Mouse (Mus musculus) activated CD4-positive, CD25-positive, alpha-beta regulatory T cell, adult 4 months (primary cell): ENCODE data around the gene 1700015G11Rik. TPM values are rescaled to one million over a fixed set of nuclear protein-coding genes. Genes with fewer than 3 reads are reported as not detected.

Source experiments
- ATAC-seq: one replicate; pipeline ENCODE4 v1.8.0; 2017
- polyA plus RNA-seq, 2 experiments: library from polyadenylated mRNA; unstranded; fragments of 100-300 nt; shearing (Covaris generic); gene quantifications; one replicate each; pipeline ENCODE4 v1.2.1; 2017

Gene 1700015G11Rik
- polyA plus RNA-seq: not detected

GRCm38 (mm10) chr7:52015628-52016027 is at the start of gene 1700015G11Rik:
Gene 1700015G11Rik, minus strand, starts transcription at chr7:52015728.
- no peak for ATAC-seq

- ATAC-seq: no peak
These were observed 41.4 kb upstream of the 1700015G11Rik start for GRCm38 (mm10) chr7:52056954-52057353.

GRCm38 (mm10) chr7:52056274-52056673 is 40.7 kb upstream of the 1700015G11Rik start:
- ATAC-seq: no peak

- no peak for ATAC-seq
These were observed 40.3 kb upstream of the 1700015G11Rik start for GRCm38 (mm10) chr7:52055831-52056230.

GRCm38 (mm10) chr7:52037600-52038582 is 22.4 kb upstream of the 1700015G11Rik start:
- ATAC-seq: no peak

- no peak for ATAC-seq
These were observed 8.6 kb upstream of the 1700015G11Rik start for GRCm38 (mm10) chr7:52024050-52024626.

- ATAC-seq: no peak
These were observed 6.5 kb upstream of the 1700015G11Rik start for GRCm38 (mm10) chr7:52022039-52022438.

- no peak for ATAC-seq
These were observed 348 bp downstream of the 1700015G11Rik start for GRCm38 (mm10) chr7:52015180-52015579.

GRCm38 (mm10) chr7:52013457-52013856 is 2.1 kb downstream of the 1700015G11Rik start:
- ATAC-seq: no peak

- ATAC-seq: no peak
These were observed 8.4 kb downstream of the 1700015G11Rik start for GRCm38 (mm10) chr7:52007138-52007537.

- peak; percentile 4 for ATAC-seq
These were observed 9.3 kb downstream of the 1700015G11Rik start for GRCm38 (mm10) chr7:52006296-52006630.

GRCm38 (mm10) chr7:52005511-52006295 is 9.8 kb downstream of the 1700015G11Rik start, which contains the start of gene Svip:
Gene Svip, minus strand, starts transcription at chr7:52006018.
- peak; percentile 85 for ATAC-seq

- ATAC-seq: no peak
These were observed 24.5 kb downstream of the 1700015G11Rik start for GRCm38 (mm10) chr7:51991020-51991419.

GRCm38 (mm10) chr7:51986909-51987308 is 28.6 kb downstream of the 1700015G11Rik start:
- no peak for ATAC-seq

GRCm38 (mm10) chr7:51985763-51986162 is 29.8 kb downstream of the 1700015G11Rik start:
- ATAC-seq: no peak

- no peak for ATAC-seq
These were observed 33.2 kb downstream of the 1700015G11Rik start for GRCm38 (mm10) chr7:51982303-51982702.

GRCm38 (mm10) chr7:51979271-51979670 is 36.3 kb downstream of the 1700015G11Rik start:
- ATAC-seq: peak; percentile 63

GRCm38 (mm10) chr7:51975181-51975580 is 40.3 kb downstream of the 1700015G11Rik start:
- no peak for ATAC-seq

- no peak for ATAC-seq
These were observed 42.0 kb downstream of the 1700015G11Rik start for GRCm38 (mm10) chr7:51973526-51973925.

- ATAC-seq: no peak
These were observed 42.4 kb downstream of the 1700015G11Rik start for GRCm38 (mm10) chr7:51973091-51973490.

GRCm38 (mm10) chr7:51972252-51972855 is 43.2 kb downstream of the 1700015G11Rik start:
- ATAC-seq: peak; percentile 73

- ATAC-seq: no peak
These were observed 46.1 kb downstream of the 1700015G11Rik start for GRCm38 (mm10) chr7:51969379-51969778.
